In genomic region chr16:78237641-78238051, GRCm38 (mm10) we compare ENCODE assay signal across 8 mouse cellular contexts.
DNase-seq lines count a peak whose midpoint lies in the region; ATAC-seq and TF ChIP-seq lines count a peak whose summit lies in the region.

No protein-coding gene starts in this region.

- peaks cover 5% of the 10 kb centered on the region; the same call in 1 of the 2 replicates for H3K4me1 ChIP-seq in heart, embryonic 12.5 days (replicated peaks)
- H3K4me1 ChIP-seq in ES-E14 (ENCODE audit: control insufficient read depth in 2 of 2, insufficient read depth in 2 of 2, low read length in 2 of 2, poor library complexity in 1 of 2) = peaks cover 0 to 2% of the 10 kb centered on the region in 2 experiments; a peak in 2 of 4 replicates
- H3K4me1 ChIP-seq in forebrain, embryonic 13.5 days = peaks cover 12% of the 10 kb centered on the region
- H3K4me1 ChIP-seq in liver, embryonic 12.5 days = 0 out of 2 replicates have a peak, but pooled peaks cover 9% of the 10 kb centered on the region

- H3K27me3 ChIP-seq in heart, embryonic 12.5 days (replicated peaks) = no peaks in the 10 kb centered on the region
- H3K27me3 ChIP-seq in forebrain, embryonic 13.5 days = peaks cover 4% of the 10 kb centered on the region; the same call in 1 of the 2 replicates
- peaks cover 51% of the 10 kb centered on the region for H3K27me3 ChIP-seq in liver, embryonic 12.5 days (replicated peaks)

- H3K9me3 ChIP-seq in heart, embryonic 12.5 days (replicated peaks) = no peaks in the 10 kb centered on the region
- no peaks in the 10 kb centered on the region for H3K9me3 ChIP-seq in ES-E14 (ENCODE audit: control insufficient read depth, insufficient read depth, low read depth, low read length)
- no peaks in the 10 kb centered on the region for H3K9me3 ChIP-seq in forebrain, embryonic 13.5 days (replicated peaks)
- H3K9me3 ChIP-seq in liver, embryonic 12.5 days (replicated peaks) = no peaks in the 10 kb centered on the region

- H3K9ac ChIP-seq in heart, embryonic 12.5 days = peak overlapping the region; percentile 71
- no peak overlapping the region for H3K9ac ChIP-seq in ES-E14 (ENCODE audit: insufficient read depth, low read depth, low read length, poor library complexity, severe bottlenecking)
- H3K9ac ChIP-seq in forebrain, embryonic 13.5 days = peak overlapping the region; percentile 63
- no peak overlapping the region for H3K9ac ChIP-seq in liver, embryonic 12.5 days

- peak overlapping the region; percentile 56 for H3K4me3 ChIP-seq in heart, embryonic 12.5 days
- no peak overlapping the region for H3K4me3 ChIP-seq in ES-E14 (ENCODE audit: insufficient read depth in 1 of 2, low read depth in 1 of 2, low read length in 2 of 2, poor library complexity in 1 of 2, severe bottlenecking in 1 of 2)
- peak overlapping the region; percentile 41 for H3K4me3 ChIP-seq in forebrain, embryonic 13.5 days
- H3K4me3 ChIP-seq in liver, embryonic 12.5 days = peak overlapping the region; percentile 36

- DNase-seq in heart, adult 11 months = no peak
- no peak for DNase-seq in ES-E14 (ENCODE audit: low read depth, low spot score)
- peak; percentile 84 for DNase-seq in retina, postnatal 1 day
- no peak for DNase-seq in gastrocnemius, adult 8-10 months (ENCODE audit: low spot score in 2 of 2)
- DNase-seq in thymus, postnatal 0 days (ENCODE audit: low spot score) = no peak

- H3K4me2 ChIP-seq in heart, embryonic 12.5 days = peak overlapping the region; percentile 92
- peak overlapping the region; percentile 72 for H3K4me2 ChIP-seq in forebrain, embryonic 13.5 days
- peak overlapping the region; percentile 58 for H3K4me2 ChIP-seq in liver, embryonic 12.5 days

- H3K36me3 ChIP-seq in heart, embryonic 12.5 days = no peaks in the 10 kb centered on the region
- no peaks in the 10 kb centered on the region for H3K36me3 ChIP-seq in ES-E14 (ENCODE audit: control insufficient read depth, insufficient read depth, low read length, poor library complexity, severe bottlenecking)
- H3K36me3 ChIP-seq in forebrain, embryonic 13.5 days (ENCODE audit: poor library complexity, severe bottlenecking) = no peaks in the 10 kb centered on the region
- H3K36me3 ChIP-seq in liver, embryonic 12.5 days = no peaks in the 10 kb centered on the region

- 0 out of 2 replicates have a peak, but pooled peaks have one; percentile 19 for ATAC-seq in heart, embryonic 12.5 days (ENCODE audit: insufficient number of reproducible peaks, low FRiP score)
- peak; percentile 72 for ATAC-seq in forebrain, embryonic 13.5 days
- no peak for ATAC-seq in liver, embryonic 12.5 days

- H3K27ac ChIP-seq in heart, embryonic 12.5 days (ENCODE audit: poor library complexity, severe bottlenecking) = no peak overlapping the region
- H3K27ac ChIP-seq in ES-E14 (ENCODE audit: insufficient read depth, low read depth, low read length, poor library complexity, severe bottlenecking) = no peak overlapping the region
- H3K27ac ChIP-seq in forebrain, embryonic 13.5 days = peak overlapping the region; percentile 84
- H3K27ac ChIP-seq in liver, embryonic 12.5 days = no peak overlapping the region

- under 1% methylated on average over 13 of the region's 15 CpGs for WGBS in heart, embryonic 12.5 days
- 0% methylated on average over 13 of the region's 15 CpGs for WGBS in forebrain, embryonic 13.5 days
- WGBS in liver, embryonic 12.5 days (ENCODE audit: insufficient replicate concordance) = under 1% methylated on average over 13 of the region's 15 CpGs

- in situ Hi-C loops in ES-E14 (cut with MboI; ENCODE audit: low sequenced_read_pairs in 2 of 2, unreplicated experiment in 2 of 2) = no loop called here

TF ChIP-seq in ES-E14, 5 proteins besides CTCF, POLR2A, EP300 and RAD21:
- TF ChIP-seq ZNF384 (IDR thresholded peaks at IDR 0.05; ENCODE audit: low read depth, low read length) (peak; percentile 60), CHD2 (IDR thresholded peaks at IDR 0.05; ENCODE audit: low read depth, low read length) (no peak)

Comparison
In these comparisons a context has a peak if more than half of its experiments do, and no peak if none do; other contexts are left out.
1. H3K4me3 ChIP-seq: peak in heart, embryonic 12.5 days (single experiment), forebrain, embryonic 13.5 days (single experiment) and liver, embryonic 12.5 days (single experiment); none in ES-E14 (0 of 2).
2. H3K9ac ChIP-seq: peak in heart, embryonic 12.5 days (single experiment) and forebrain, embryonic 13.5 days (single experiment); none in ES-E14 (single experiment) and liver, embryonic 12.5 days (single experiment).
3. Peak in every context shown above with its lines, with median percentiles within 50 percentile points of each other: H3K4me2 ChIP-seq.